Mouse (Mus musculus) forebrain, embryonic 16.5 days (tissue): ENCODE results near the gene Sf3a2. TPM values are rescaled to one million over a fixed set of nuclear protein-coding genes. Genes with fewer than 3 reads are reported as not detected.

Experiments
- ATAC-seq: fragments of 200-750 bp; cut with Nextera tagmentation; 2 replicates; pipeline ENCODE4 v1.8.0; 2017; ENCODE audit warnings: mild to moderate bottlenecking, moderate library complexity
- H3K27ac ChIP-seq: fragments of 300-500 bp; sonication (generic); 2 replicates; pipeline ENCODE4 v1.5.1; 2014; ENCODE audit warnings: low read length, control low read depth
- H3K27me3 ChIP-seq: fragments of 300-500 bp; sonication (generic); replicated peaks from 2 replicates; pipeline ENCODE4 v1.6.1; 2014; ENCODE audit warnings: low read length; ENCODE audit not compliant: control insufficient read depth, insufficient read depth
- H3K36me3 ChIP-seq: fragments of 300-500 bp; sonication (generic); 2 replicates; pipeline ENCODE4 v1.6.1; 2014; ENCODE audit not compliant: control insufficient read depth, insufficient read depth
- H3K4me1 ChIP-seq: fragments of 300-500 bp; sonication (generic); replicated peaks from 2 replicates; pipeline ENCODE4 v1.6.1; 2014; ENCODE audit warnings: low read length; ENCODE audit not compliant: control insufficient read depth, insufficient read depth
- H3K4me2 ChIP-seq: fragments of 300-500 bp; sonication (generic); 2 replicates; pipeline ENCODE4 v1.6.1; 2014; ENCODE audit warnings: mild to moderate bottlenecking, low read length, control low read depth
- H3K4me3 ChIP-seq: fragments of 300-500 bp; sonication (generic); replicated peaks from 2 replicates; pipeline ENCODE4 v1.5.1; 2014; ENCODE audit warnings: mild to moderate bottlenecking, low read length, control low read depth
- H3K9ac ChIP-seq: fragments of 300-500 bp; sonication (generic); replicated peaks from 2 replicates; pipeline ENCODE4 v1.6.1; 2014; ENCODE audit warnings: low read depth, low read length, control low read depth
- H3K9me3 ChIP-seq: fragments of 300-500 bp; sonication (generic); 2 replicates; pipeline ENCODE4 v1.6.1; 2016; ENCODE audit warnings: low read length; ENCODE audit not compliant: control insufficient read depth
- WGBS: fragments of 180-500 bp; shearing (Covaris S2); extraction: QIAGEN DNeasy Blood & Tissue Kit; methylation state at CpG from one replicate; pipeline ENCODE4 v1.1.7; 2014; 5-methylcytosine and 5-hydroxymethylcytosine counted together
- polyA plus RNA-seq: library from polyadenylated mRNA; unstranded; fragments of >200 nt; fragmentation: Nextera tagmentation; extraction: Ambion mirVana; gene quantifications from 2 replicates; pipeline ENCODE4 v1.2.1, GENCODE M21; 2015

The Sf3a2 gene
- polyA plus RNA-seq, 1 experiment from 2014 or later = 65.1 TPM

GRCm38 (mm10) chr10:80806341-80807056 lies 8.5 kb downstream of the Sf3a2 start:
- ATAC-seq = 0 out of 2 replicates have a peak, but pooled peaks have one; percentile 2
- Histone ChIP-seq H3K9ac (peak overlapping the region; percentile 71), H3K4me3 (peak overlapping the region; percentile 51), H3K4me2 (peak overlapping the region; percentile 88), H3K27me3 (peaks cover 25% of the 10 kb centered on the region), H3K27ac (peak overlapping the region; percentile 84), H3K36me3 (peaks cover 19% of the 10 kb centered on the region), H3K9me3 (no peaks in the 10 kb centered on the region), H3K4me1 (peaks cover 26% of the 10 kb centered on the region)
- WGBS = 38% methylated on average over 34 of the region's 34 CpGs

DNA sequence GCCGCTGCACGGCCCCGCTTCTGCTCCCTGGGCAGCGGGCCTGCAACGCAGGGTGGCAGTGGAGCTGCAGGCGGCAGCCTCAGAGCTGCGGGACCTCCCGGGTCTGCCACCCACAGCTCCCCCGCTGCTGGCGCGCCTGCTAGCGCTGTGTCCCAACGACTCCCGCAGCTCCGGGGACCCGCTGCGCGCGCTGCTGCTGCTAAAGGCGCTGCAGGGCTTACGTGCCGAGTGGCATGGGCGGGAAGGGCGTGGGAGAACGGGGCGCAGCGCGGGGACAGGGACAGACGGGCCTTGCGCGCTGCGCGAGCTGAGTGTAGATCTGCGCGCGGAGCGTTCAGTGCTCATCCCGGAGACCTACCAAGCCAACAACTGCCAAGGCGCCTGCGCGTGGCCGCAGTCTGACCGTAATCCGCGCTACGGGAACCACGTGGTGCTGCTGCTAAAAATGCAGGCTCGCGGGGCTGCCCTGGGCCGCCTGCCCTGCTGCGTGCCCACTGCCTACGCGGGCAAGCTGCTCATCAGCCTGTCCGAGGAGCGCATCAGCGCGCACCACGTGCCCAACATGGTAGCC lies 9.1 kb downstream of the Sf3a2 start:
- Histone ChIP-seq H3K4me2 (peak overlapping the region; percentile 88), H3K9ac (peak overlapping the region; percentile 71), H3K9me3 (no peaks in the 10 kb centered on the region), H3K27me3 (peaks cover 25% of the 10 kb centered on the region), H3K4me1 (peaks cover 26% of the 10 kb centered on the region), H3K36me3 (peaks cover 13% of the 10 kb centered on the region), H3K4me3 (peak overlapping the region; percentile 51), H3K27ac (peak overlapping the region; percentile 84)
- WGBS = 2% methylated on average over 52 of the region's 58 CpGs
- peak; percentile 83 for ATAC-seq

- WGBS = 17% methylated on average over 40 of the region's 40 CpGs
- peaks cover 25% of the 10 kb centered on the region for H3K27me3 ChIP-seq
- peaks cover 6% of the 10 kb centered on the region for H3K36me3 ChIP-seq
- no peak overlapping the region for H3K4me2 ChIP-seq
- H3K4me3 ChIP-seq = no peak overlapping the region
- no peaks in the 10 kb centered on the region for H3K9me3 ChIP-seq
- peak overlapping the region; percentile 26; the same call in 1 of the 2 replicates for H3K9ac ChIP-seq
- no peak overlapping the region for H3K27ac ChIP-seq
- peaks cover 26% of the 10 kb centered on the region for H3K4me1 ChIP-seq
- no peak for ATAC-seq
Measured at GRCm38 (mm10) chr10:80808099-80808984, 10.3 kb downstream of the Sf3a2 start.

DNA sequence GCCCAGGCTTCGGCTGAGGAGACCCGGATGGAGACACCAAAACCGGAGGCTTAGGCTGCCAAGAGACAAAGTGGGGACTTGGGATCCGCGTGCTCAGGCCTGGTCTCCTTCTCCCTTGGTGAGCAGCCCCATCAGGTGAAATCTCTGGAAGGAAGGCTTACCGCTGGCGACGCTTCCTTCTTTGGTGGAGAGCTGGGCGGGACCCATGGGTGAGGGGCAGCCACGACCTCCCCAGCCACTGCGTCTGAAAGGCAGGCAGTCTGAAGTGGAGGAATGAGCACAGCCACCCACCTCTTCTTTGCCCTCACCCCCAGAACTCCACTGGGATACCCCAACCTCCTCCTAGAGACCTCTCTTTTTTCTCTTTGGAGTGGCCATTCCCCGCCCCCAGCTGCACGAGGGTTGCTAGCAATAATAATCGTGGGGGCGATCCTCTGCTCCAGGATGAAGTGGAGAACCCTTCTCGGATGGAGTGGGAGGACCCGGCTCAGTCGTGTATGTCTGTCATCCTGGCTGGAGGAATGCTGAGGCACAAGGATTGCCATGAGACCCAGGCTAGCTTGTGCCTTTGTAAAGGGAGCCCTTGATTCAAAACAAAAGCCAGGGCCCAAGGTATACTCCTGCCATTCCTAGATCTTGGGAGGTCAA lies 11.1 kb downstream of the Sf3a2 start:
- no peak for ATAC-seq
- Histone ChIP-seq H3K9ac (no peak overlapping the region; the same call in 1 of the 2 replicates), H3K4me2 (no peak overlapping the region), H3K9me3 (no peaks in the 10 kb centered on the region), H3K27me3 (peaks cover 25% of the 10 kb centered on the region), H3K4me3 (no peak overlapping the region), H3K36me3 (no peaks in the 10 kb centered on the region; the same call in 1 of the 2 replicates), H3K27ac (no peak overlapping the region), H3K4me1 (peaks cover 26% of the 10 kb centered on the region)
- 6% methylated on average over 17 of the region's 18 CpGs for WGBS

DNA sequence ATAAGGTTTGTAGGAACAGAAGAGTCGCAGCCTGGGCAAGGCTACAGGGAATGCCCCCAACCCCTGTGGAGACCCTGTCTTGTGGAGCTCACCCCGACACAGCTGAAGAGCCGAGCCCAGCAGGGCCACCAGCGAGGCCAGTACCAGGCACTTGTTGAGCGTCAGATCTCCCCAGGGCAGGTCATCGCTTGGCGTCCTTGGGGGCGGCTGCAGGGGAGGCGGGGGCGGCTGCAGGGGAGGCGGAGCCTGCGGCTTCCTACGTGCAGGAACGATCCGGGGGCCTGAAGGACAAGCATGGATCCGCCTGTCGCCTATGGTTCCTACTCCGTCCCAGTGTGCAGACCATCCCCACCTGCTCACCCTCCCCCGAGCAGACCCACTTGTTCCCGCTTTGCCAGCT lies 12.1 kb downstream of the Sf3a2 start:
- H3K27me3 ChIP-seq = peaks cover 25% of the 10 kb centered on the region
- no peaks in the 10 kb centered on the region for H3K36me3 ChIP-seq
- no peak overlapping the region for H3K27ac ChIP-seq
- peaks cover 26% of the 10 kb centered on the region for H3K4me1 ChIP-seq
- ATAC-seq = no peak
- no peak overlapping the region for H3K9ac ChIP-seq
- no peak overlapping the region for H3K4me2 ChIP-seq
- H3K4me3 ChIP-seq = no peak overlapping the region
- H3K9me3 ChIP-seq = no peaks in the 10 kb centered on the region
- 5% methylated on average over 20 of the region's 20 CpGs for WGBS

DNA sequence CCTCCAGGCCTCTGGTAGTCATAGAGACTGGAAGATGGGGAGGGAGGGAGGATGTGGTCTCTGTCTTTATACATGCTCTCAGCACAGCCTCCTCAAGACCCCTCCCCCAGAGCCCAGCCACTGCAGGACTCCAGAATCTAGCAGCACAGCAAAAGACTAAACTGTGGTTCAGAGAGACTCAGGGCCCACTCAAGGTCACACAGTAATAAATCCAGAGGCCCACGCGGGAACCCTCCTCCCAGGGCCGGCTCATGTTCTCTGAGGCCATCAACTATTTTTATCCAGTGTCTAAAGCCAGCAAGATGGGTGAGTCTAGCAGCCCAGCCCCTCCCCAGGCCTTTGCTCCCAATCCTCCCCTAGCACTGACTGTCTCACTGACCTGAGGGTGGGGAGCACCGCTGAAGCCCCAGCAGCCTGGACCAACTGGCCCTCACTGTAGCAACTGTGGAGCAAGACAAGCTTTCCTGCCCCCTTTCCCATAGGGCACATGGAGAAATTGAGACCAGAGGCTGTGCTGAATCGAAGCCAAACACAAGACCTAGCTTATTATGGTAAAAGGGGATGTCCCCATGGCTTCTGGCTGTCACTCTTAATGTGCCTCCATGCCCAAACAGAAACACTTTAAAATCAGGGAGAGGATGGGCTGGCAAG lies 14.5 kb downstream of the Sf3a2 start:
- Histone ChIP-seq H3K36me3 (no peaks in the 10 kb centered on the region), H3K9me3 (no peaks in the 10 kb centered on the region), H3K4me1 (peaks cover 12% of the 10 kb centered on the region; the same call in 1 of the 2 replicates), H3K9ac (no peak overlapping the region), H3K27me3 (peaks cover 25% of the 10 kb centered on the region), H3K4me2 (no peak overlapping the region), H3K4me3 (no peak overlapping the region), H3K27ac (no peak overlapping the region)
- WGBS = 69% methylated on average over 5 of the region's 5 CpGs
- no peak for ATAC-seq

GRCm38 (mm10) chr10:80813366-80813765 lies 15.4 kb downstream of the Sf3a2 start, which contains the start of gene Jsrp1:
Jsrp1 (minus strand) TSS chr10:80813498.
- Histone ChIP-seq H3K27ac (no peak within 1 kb of the TSS), H3K4me2 (no peak within 1 kb of the TSS), H3K9ac (no peak within 1 kb of the TSS), H3K27me3 (peaks cover 21% of the 10 kb centered on the region), H3K4me3 (no peak within 1 kb of the TSS), H3K36me3 (no peaks in the 10 kb centered on the region), H3K9me3 (no peaks in the 10 kb centered on the region), H3K4me1 (peaks cover 7% of the 10 kb centered on the region; the same call in 1 of the 2 replicates)
- 82% methylated on average over 4 of the region's 4 CpGs for WGBS
- ATAC-seq = no peak

DNA sequence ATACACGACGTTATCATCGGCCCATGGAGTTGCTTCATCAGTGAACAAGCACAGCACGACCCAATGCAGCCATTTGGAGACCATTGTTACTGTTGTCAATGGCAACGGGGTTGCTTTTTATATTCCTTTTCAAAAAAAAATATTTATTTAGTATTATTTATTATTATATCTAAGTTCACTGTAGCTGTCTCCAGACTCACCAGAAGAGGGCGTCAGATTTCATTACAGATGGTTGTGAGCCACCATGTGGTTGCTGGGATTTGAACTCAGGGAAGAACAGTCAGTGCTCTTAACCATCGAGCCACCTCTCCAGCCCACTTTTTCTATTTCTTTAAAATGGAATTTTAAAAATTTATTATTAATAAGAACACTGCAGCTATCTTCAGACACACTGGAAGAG lies 16.8 kb downstream of the Sf3a2 start:
- H3K4me3 ChIP-seq = no peak overlapping the region
- WGBS = 65% methylated on average over 7 of the region's 7 CpGs

More for the DNA sequence above, 16.8 kb downstream of the Sf3a2 start:
- no peak overlapping the region for H3K27ac ChIP-seq
- H3K27me3 ChIP-seq = peaks cover 9% of the 10 kb centered on the region
- H3K9ac ChIP-seq = no peak overlapping the region
- ATAC-seq = no peak
- no peaks in the 10 kb centered on the region for H3K36me3 ChIP-seq
- no peak overlapping the region for H3K4me2 ChIP-seq
- no peaks in the 10 kb centered on the region for H3K9me3 ChIP-seq
- H3K4me1 ChIP-seq = no peaks in the 10 kb centered on the region
